Mouse (Mus musculus) liver, embryonic 16.5 days (tissue): ENCODE measurements at regions not wholly inside any gene's neighbourhood (a gene's known extent, or its start where the extent isn't known, plus 50 kb on each side); places are given as distances from the start of the nearest gene placed in this dataset.

ENCODE experiments used
- ATAC-seq: fragments of 200-750 bp; cut with Nextera tagmentation; 2 replicates; pipeline ENCODE4 v1.8.0; 2017; ENCODE audit warnings: low read depth, mild to moderate bottlenecking, moderate number of reproducible peaks, moderate library complexity
- H3K27ac ChIP-seq: fragments of 300-500 bp; sonication (generic); 2 replicates; pipeline ENCODE4 v1.5.1; 2014; ENCODE audit warnings: mild to moderate bottlenecking, low read length
- H3K27me3 ChIP-seq: fragments of 300-500 bp; sonication (generic); 2 replicates; pipeline ENCODE4 v1.6.1; 2014; ENCODE audit warnings: low read depth, low read length, mixed read lengths; ENCODE audit not compliant: control insufficient read depth, insufficient read depth
- H3K36me3 ChIP-seq: fragments of 300-500 bp; sonication (generic); 2 replicates; pipeline ENCODE4 v1.6.1; 2014; ENCODE audit warnings: mild to moderate bottlenecking; ENCODE audit not compliant: control insufficient read depth, insufficient read depth
- H3K4me1 ChIP-seq: fragments of 300-500 bp; sonication (generic); 2 replicates; pipeline ENCODE4 v1.6.1; 2014; ENCODE audit warnings: low read depth, low read length, mixed read lengths; ENCODE audit not compliant: control insufficient read depth
- H3K4me2 ChIP-seq: fragments of 300-500 bp; sonication (generic); 2 replicates; pipeline ENCODE4 v1.6.1; 2014; ENCODE audit warnings: low read depth, low read length, mixed read lengths
- H3K4me3 ChIP-seq: fragments of 300-500 bp; sonication (generic); 2 replicates; pipeline ENCODE4 v1.5.1; 2014; ENCODE audit warnings: low read depth, mild to moderate bottlenecking, low read length
- H3K9ac ChIP-seq: fragments of 300-500 bp; sonication (generic); 2 replicates; pipeline ENCODE4 v1.6.1; 2014; ENCODE audit warnings: low read depth, low read length
- H3K9me3 ChIP-seq: fragments of 300-500 bp; sonication (generic); replicated peaks from 2 replicates; pipeline ENCODE4 v1.6.1; 2016; ENCODE audit warnings: low read length; ENCODE audit not compliant: control insufficient read depth
- WGBS: fragments of 180-500 bp; shearing (Covaris S2); extraction: QIAGEN DNeasy Blood & Tissue Kit; methylation state at CpG from one replicate; pipeline ENCODE4 v1.1.7; 2014; ENCODE audit not compliant: insufficient replicate concordance; 5-methylcytosine and 5-hydroxymethylcytosine counted together

- no peak for ATAC-seq
- Histone ChIP-seq H3K36me3 (no peaks in the 10 kb centered on the region), H3K9me3 (no peaks in the 10 kb centered on the region), H3K4me2 (no peak overlapping the region), H3K4me3 (no peak overlapping the region), H3K9ac (no peak overlapping the region), H3K27ac (no peak overlapping the region), H3K27me3 (no peaks in the 10 kb centered on the region), H3K4me1 (no peaks in the 10 kb centered on the region)
- 71% methylated on average over 2 of the region's 2 CpGs for WGBS
These were observed 152.4 kb downstream of the Hs3st3b1 start for GRCm38 (mm10) chr11:63769738-63770137.

- Histone ChIP-seq H3K9ac (no peak overlapping the region), H3K27ac (no peak overlapping the region), H3K4me3 (no peak overlapping the region), H3K36me3 (no peaks in the 10 kb centered on the region), H3K4me1 (no peaks in the 10 kb centered on the region), H3K27me3 (no peaks in the 10 kb centered on the region), H3K9me3 (no peaks in the 10 kb centered on the region), H3K4me2 (no peak overlapping the region)
- 53% methylated on average over 6 of the region's 6 CpGs for WGBS
- ATAC-seq: peak; percentile 90
These were observed 146.7 kb downstream of the Hs3st3b1 start for GRCm38 (mm10) chr11:63775382-63775781.

- no peak overlapping the region for H3K4me2 ChIP-seq
- H3K36me3 ChIP-seq: no peaks in the 10 kb centered on the region
- H3K9me3 ChIP-seq: no peaks in the 10 kb centered on the region
- H3K27me3 ChIP-seq: no peaks in the 10 kb centered on the region
- no peaks in the 10 kb centered on the region for H3K4me1 ChIP-seq
- H3K4me3 ChIP-seq: no peak overlapping the region
- H3K9ac ChIP-seq: no peak overlapping the region
- WGBS: 57% methylated on average over 6 of the region's 6 CpGs
- no peak for ATAC-seq
- no peak overlapping the region for H3K27ac ChIP-seq
These were observed 142.7 kb downstream of the Hs3st3b1 start for GRCm38 (mm10) chr11:63779371-63779770.

GRCm38 (mm10) chr11:63781967-63782915 lies 139.8 kb downstream of the Hs3st3b1 start:
- Histone ChIP-seq H3K27me3 (no peaks in the 10 kb centered on the region), H3K9me3 (no peaks in the 10 kb centered on the region), H3K4me2 (no peak overlapping the region), H3K36me3 (no peaks in the 10 kb centered on the region), H3K4me1 (no peaks in the 10 kb centered on the region), H3K9ac (no peak overlapping the region), H3K27ac (no peak overlapping the region), H3K4me3 (no peak overlapping the region)
- no peak for ATAC-seq
- WGBS: 65% methylated on average over 19 of the region's 19 CpGs

- WGBS: 34% methylated on average over 8 of the region's 8 CpGs
- Histone ChIP-seq H3K27ac (no peak overlapping the region), H3K27me3 (no peaks in the 10 kb centered on the region), H3K4me1 (no peaks in the 10 kb centered on the region), H3K4me2 (no peak overlapping the region), H3K4me3 (no peak overlapping the region), H3K36me3 (no peaks in the 10 kb centered on the region), H3K9ac (no peak overlapping the region), H3K9me3 (no peaks in the 10 kb centered on the region)
- no peak for ATAC-seq
These were observed 136.7 kb downstream of the Hs3st3b1 start for GRCm38 (mm10) chr11:63785281-63785886.

- no peaks in the 10 kb centered on the region for H3K27me3 ChIP-seq
- H3K36me3 ChIP-seq: no peaks in the 10 kb centered on the region
- H3K27ac ChIP-seq: no peak overlapping the region
- 50% methylated on average over 4 of the region's 4 CpGs for WGBS
- H3K4me3 ChIP-seq: no peak overlapping the region
- no peak overlapping the region for H3K9ac ChIP-seq
- no peaks in the 10 kb centered on the region for H3K4me1 ChIP-seq
- no peaks in the 10 kb centered on the region for H3K9me3 ChIP-seq
- ATAC-seq: no peak
- H3K4me2 ChIP-seq: no peak overlapping the region
These were observed 136.1 kb downstream of the Hs3st3b1 start for GRCm38 (mm10) chr11:63785965-63786364.

- no peak overlapping the region for H3K27ac ChIP-seq
- WGBS: 66% methylated on average over 8 of the region's 8 CpGs
- no peak for ATAC-seq
- H3K9ac ChIP-seq: no peak overlapping the region
- H3K27me3 ChIP-seq: no peaks in the 10 kb centered on the region
- no peak overlapping the region for H3K4me3 ChIP-seq
- H3K4me1 ChIP-seq: no peaks in the 10 kb centered on the region
- H3K4me2 ChIP-seq: no peak overlapping the region
- no peaks in the 10 kb centered on the region for H3K36me3 ChIP-seq
- H3K9me3 ChIP-seq: no peaks in the 10 kb centered on the region
These were observed 132.5 kb downstream of the Hs3st3b1 start for GRCm38 (mm10) chr11:63789473-63790120.

GRCm38 (mm10) chr11:63791004-63791862 lies 130.9 kb downstream of the Hs3st3b1 start:
- Histone ChIP-seq H3K36me3 (no peaks in the 10 kb centered on the region), H3K4me1 (no peaks in the 10 kb centered on the region), H3K27me3 (no peaks in the 10 kb centered on the region), H3K9me3 (no peaks in the 10 kb centered on the region), H3K9ac (no peak overlapping the region), H3K4me3 (no peak overlapping the region), H3K27ac (no peak overlapping the region), H3K4me2 (no peak overlapping the region)
- 56% methylated on average over 13 of the region's 13 CpGs for WGBS
- ATAC-seq: no peak
